Mouse (Mus musculus): ENCODE data around the gene Rprm.
A peak's percentile ranks its signal among the peaks of the same experiment; 100 is the strongest.

Rprm gene

DNA sequence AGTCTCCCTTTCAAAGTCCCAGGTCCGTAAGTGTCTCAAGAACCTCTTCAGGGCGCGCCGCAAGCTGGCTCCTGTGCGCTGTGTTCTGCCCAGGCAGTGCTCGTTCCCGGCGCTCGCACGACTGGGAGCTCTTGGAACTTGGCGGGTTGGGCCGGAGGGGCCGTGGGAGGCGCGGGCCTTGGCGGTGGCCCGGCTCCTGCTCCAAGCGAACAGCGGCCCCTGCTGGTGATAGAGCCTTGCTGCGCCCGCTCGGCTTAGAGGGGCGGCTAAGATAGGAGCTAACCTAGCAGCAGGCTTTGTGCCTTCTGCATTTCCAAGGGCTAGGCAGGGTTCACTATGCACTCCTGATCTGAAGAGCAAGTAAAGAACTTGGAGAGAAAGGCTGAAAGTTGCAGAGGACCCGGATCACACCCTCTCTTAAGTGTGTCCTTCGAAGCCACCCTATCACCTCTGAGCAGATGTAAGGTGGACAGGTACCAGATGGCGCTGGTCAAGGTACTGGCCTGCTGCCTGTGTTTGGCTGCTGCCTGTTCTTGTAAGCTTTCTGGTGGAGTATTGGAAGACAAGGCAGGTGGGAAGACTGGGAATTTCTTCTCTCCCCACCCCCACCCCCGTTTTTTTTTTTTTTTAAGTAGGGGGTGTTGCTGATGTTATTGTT, at the start of gene Rprm:
Gene Rprm, minus strand, starts transcription at position 123 of the 658 bp plus-strand sequence.
- peak; percentile 99 for DNase-seq

GRCm38 (mm10) chr2:54119305-54119704, 34.0 kb upstream of the Rprm start:
- DNase-seq = no peak

DNA sequence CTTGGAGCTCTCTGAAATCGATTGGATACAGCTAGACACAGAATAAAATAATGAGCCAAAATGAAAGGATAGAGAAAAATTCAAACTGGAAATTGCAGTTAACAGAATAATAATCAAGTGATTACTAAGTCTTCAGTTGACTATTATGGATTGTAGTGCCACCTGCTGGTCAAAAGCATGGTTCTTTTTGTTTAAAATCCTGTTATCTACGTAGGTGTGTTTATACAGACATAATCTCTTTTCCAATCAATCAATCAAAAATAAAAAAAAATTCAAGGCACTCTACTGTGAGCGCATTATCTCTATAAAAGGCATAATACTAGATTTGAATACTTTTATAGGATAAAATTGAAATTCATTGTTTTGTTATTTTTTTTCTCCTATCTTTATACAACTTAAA, 33.5 kb upstream of the Rprm start:
- DNase-seq = peak; percentile 53

GRCm38 (mm10) chr2:54111294-54111693, 25.9 kb upstream of the Rprm start:
- no peak for DNase-seq

DNA sequence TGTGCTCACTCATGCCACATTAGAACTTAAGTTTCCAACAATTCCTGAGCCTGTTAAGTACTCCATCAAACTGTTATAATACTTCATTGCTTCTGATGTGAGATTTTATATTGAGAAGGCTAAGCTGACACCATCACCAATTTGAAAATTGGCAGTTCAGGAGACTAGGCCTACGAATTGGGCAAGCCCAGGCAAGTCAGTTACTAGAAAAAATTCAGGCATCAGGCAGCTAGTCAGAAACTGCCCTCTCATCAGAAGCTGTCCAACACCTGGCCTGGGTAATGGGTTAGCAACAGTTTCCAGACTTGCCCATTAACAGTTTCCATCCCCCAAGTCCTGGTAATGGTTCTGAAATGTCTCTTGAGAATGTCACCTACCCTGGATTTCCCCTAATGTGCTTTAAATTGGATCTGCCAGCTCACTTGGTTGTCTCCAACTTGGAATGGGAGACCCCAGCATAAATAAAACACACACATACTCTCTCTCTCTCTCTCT, 20.9 kb upstream of the Rprm start:
- DNase-seq = no peak

GRCm38 (mm10) chr2:54099939-54100338, 14.6 kb upstream of the Rprm start:
- no peak for DNase-seq

DNA sequence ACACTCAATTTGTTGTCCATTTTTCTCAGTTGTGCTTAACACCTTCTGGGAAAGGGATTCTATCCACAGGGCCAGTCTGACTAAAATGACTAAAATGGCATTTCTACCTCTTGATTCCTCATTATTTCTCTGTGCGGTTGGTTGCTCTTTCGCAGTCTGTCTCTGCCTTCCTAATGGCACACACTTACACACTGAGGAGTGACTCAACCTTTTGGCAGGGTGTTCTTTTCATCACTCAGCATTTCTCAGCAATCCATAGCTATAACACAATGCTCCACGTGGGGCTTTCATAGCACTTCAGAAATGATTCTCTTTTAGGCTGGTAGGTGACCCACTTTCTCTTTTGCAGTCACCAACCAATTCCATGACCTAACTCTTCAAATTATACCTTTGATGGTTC, 7.3 kb upstream of the Rprm start:
- no peak for DNase-seq

DNA sequence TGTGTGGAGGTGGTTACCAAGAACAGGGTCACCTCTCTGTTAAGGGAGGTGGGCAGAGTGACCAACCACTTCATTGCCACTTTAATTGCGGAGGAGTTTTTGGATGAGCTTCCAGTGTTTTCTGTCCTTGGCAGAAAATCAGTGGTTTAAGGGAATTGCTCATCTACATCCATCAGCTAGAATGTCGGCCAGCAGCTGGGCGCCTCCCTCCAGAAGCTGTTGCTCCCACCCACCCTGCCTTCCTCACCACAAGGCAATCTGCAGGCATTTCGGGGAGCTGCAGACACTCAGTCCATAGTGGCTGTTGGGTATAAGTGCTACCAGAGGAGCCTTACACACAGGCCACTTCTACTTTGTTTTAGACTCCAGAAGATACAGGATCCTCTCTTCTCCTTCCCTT, 902 bp upstream of the Rprm start:
- DNase-seq = no peak

- DNase-seq = peak; percentile 9
Measured at GRCm38 (mm10) chr2:54084737-54085429, 469 bp downstream of the Rprm start.

GRCm38 (mm10) chr2:54083861-54084736, 1.3 kb downstream of the Rprm start:
- peak; percentile 23 for DNase-seq

GRCm38 (mm10) chr2:54078961-54079360, 6.4 kb downstream of the Rprm start:
- DNase-seq = no peak

DNA sequence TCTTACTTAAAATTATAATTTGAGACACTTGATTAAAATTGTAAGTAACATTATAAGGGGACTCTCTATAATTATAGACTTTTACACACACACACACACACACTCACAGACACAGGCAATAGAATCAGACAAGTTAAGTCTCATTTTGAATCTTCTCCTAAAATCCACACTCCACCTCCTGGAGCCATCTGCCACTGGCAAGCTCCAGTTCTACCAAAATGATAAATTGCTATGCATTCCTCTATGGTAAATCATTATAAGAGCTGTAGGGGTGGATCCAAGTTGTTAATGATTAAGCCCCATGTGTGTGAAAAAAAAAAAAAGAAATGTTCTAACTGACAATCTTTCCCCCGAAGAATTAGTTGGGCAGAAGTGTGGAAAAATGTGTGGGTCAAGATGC, 13.8 kb downstream of the Rprm start:
- DNase-seq = no peak

- DNase-seq = no peak
Measured at GRCm38 (mm10) chr2:54062421-54062820, 22.9 kb downstream of the Rprm start.

DNA sequence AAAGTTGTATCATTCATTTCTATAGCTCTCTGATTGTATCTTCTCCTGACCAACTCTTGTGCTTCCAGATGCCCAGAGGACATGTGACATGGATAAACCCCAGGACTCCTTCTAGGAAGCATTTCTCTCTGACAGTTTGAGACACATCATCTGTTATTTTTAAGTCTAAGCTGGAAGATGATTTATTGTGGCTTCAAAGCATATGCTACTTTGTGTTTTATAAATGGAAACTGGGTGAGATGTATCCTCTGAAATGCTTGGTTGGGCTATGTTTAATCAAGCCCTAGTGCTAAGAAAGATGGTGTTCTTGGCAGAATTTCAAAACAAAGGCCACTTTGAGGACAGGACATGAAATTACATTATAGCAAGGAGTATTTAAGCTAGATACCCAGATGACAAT, 24.3 kb downstream of the Rprm start:
- no peak for DNase-seq
